Comparison of ENCODE assay signal across 8 mouse cellular contexts in the genomic region with DNA sequence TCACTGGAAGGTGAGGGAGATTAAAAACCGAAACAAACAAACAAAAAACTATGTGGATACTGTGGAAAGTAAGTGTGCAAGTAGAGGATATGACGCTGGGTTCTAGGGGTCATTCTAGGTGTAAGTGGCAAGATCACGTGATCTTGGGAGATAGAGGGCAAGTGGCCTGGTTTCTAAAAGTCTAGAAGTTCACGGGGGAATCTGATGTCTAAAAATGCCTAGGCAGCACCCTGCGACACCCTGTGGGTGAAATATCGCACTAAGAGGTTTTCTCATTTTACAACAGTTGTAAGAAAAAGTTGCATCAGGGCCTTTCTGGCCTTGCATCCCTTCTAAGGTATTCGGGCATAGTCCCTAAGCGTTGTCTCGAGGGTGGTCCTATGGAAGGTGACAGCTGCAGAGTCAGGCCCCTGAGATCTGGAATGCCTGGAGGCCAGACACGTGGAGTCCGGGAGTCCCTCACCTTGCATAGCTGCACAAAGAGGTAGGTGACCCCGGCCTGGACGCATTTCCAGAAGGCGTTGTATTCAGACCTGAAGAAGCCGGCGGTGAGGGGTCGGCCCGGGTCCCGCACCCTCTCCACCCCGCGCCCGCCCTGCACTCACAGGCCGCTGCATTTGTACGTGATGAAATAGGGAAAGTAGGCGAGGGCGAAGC. TPM values are rescaled to one million over a fixed set of nuclear protein-coding genes. Genes with fewer than 3 reads are reported as not detected.
DNase-seq lines count a peak whose midpoint lies in the region; ATAC-seq and TF ChIP-seq lines count a peak whose summit lies in the region.

No protein-coding gene starts in this region.

- H3K79me2 ChIP-seq in heart, adult 2 months (replicated peaks; ENCODE audit: control insufficient read depth, insufficient read depth, low read length): no peaks in the 10 kb centered on the region
- peaks cover 15% of the 10 kb centered on the region for H3K79me2 ChIP-seq in C2C12 (ENCODE audit: control insufficient read depth, insufficient read depth)

- no peaks in the 10 kb centered on the region for H3K27me3 ChIP-seq in heart, adult 2 months (ENCODE audit: control insufficient read depth, insufficient read depth, low read length)
- H3K27me3 ChIP-seq in C2C12 (ENCODE audit: control insufficient read depth, insufficient read depth, insufficient read length): no peaks in the 10 kb centered on the region
- H3K27me3 ChIP-seq in embryonic facial prominence, embryonic 14.5 days (replicated peaks; ENCODE audit: control insufficient read depth, insufficient read depth, low read length): no peaks in the 10 kb centered on the region
- no peaks in the 10 kb centered on the region for H3K27me3 ChIP-seq in limb, embryonic 13.5 days
- H3K27me3 ChIP-seq in stomach, embryonic 15.5 days (replicated peaks): no peaks in the 10 kb centered on the region

- peak overlapping the region; percentile 83 for H3ac ChIP-seq in C2C12 (ENCODE audit: control insufficient read depth, insufficient read length, low read depth)

- peaks cover 5% of the 10 kb centered on the region for H3K4me1 ChIP-seq in heart, adult 2 months (ENCODE audit: control insufficient read depth, insufficient read depth, low read length)
- peaks cover 18% of the 10 kb centered on the region for H3K4me1 ChIP-seq in embryonic facial prominence, embryonic 14.5 days (ENCODE audit: control insufficient read depth, insufficient read depth, low read length)
- H3K4me1 ChIP-seq in limb, embryonic 13.5 days: peaks cover 20% of the 10 kb centered on the region
- peaks cover 12% of the 10 kb centered on the region for H3K4me1 ChIP-seq in stomach, embryonic 15.5 days

- peaks cover 7% of the 10 kb centered on the region for H3K79me3 ChIP-seq in C2C12 (ENCODE audit: low read depth)

- no peak for TF ChIP-seq EP300 in heart, adult 2 months (IDR thresholded peaks at IDR 0.05; ENCODE audit: insufficient read depth, low read depth, low read length)

- 5% methylated on average over 26 of the region's 26 CpGs for WGBS in heart, adult 2 months
- 8% methylated on average over 23 of the region's 26 CpGs for WGBS in embryonic facial prominence, embryonic 14.5 days
- 8% methylated on average over 26 of the region's 26 CpGs for WGBS in limb, embryonic 13.5 days
- WGBS in stomach, embryonic 15.5 days: 6% methylated on average over 26 of the region's 26 CpGs

- H3K4me2 ChIP-seq in embryonic facial prominence, embryonic 14.5 days (ENCODE audit: low read depth, low read length): peak overlapping the region; percentile 70
- peak overlapping the region; percentile 79 for H3K4me2 ChIP-seq in limb, embryonic 13.5 days (replicated peaks)
- peak overlapping the region; percentile 84 for H3K4me2 ChIP-seq in stomach, embryonic 15.5 days

- H3K4me3 ChIP-seq in heart, adult 2 months: peak overlapping the region; percentile 86
- peak overlapping the region; percentile 48 for H3K4me3 ChIP-seq in C2C12 (ENCODE audit: insufficient read depth, poor library complexity, severe bottlenecking)
- H3K4me3 ChIP-seq in embryonic facial prominence, embryonic 14.5 days (ENCODE audit: low read depth, low read length): peak overlapping the region; percentile 81
- peak overlapping the region; percentile 82 for H3K4me3 ChIP-seq in limb, embryonic 13.5 days
- peak overlapping the region; percentile 68 for H3K4me3 ChIP-seq in stomach, embryonic 15.5 days (replicated peaks)

- H3K9ac ChIP-seq in heart, adult 2 months (ENCODE audit: low read depth, low read length): peak overlapping the region; percentile 92
- H3K9ac ChIP-seq in embryonic facial prominence, embryonic 14.5 days (ENCODE audit: low read depth, low read length): peak overlapping the region; percentile 84
- H3K9ac ChIP-seq in limb, embryonic 13.5 days: peak overlapping the region; percentile 91
- H3K9ac ChIP-seq in stomach, embryonic 15.5 days: peak overlapping the region; percentile 61

- no peak for TF ChIP-seq POLR2A in heart, adult 2 months (IDR thresholded peaks at IDR 0.05; ENCODE audit: insufficient read depth, low read depth, low read length)

- peak overlapping the region; percentile 93 for H3K27ac ChIP-seq in heart, adult 2 months
- H3K27ac ChIP-seq in embryonic facial prominence, embryonic 14.5 days (replicated peaks; ENCODE audit: low read depth, low read length): 0 out of 2 replicates have a peak overlapping the region, but pooled peaks have one; percentile 19
- peak overlapping the region; percentile 85; the same call in 1 of the 2 replicates for H3K27ac ChIP-seq in limb, embryonic 13.5 days
- peak overlapping the region; percentile 90 for H3K27ac ChIP-seq in stomach, embryonic 15.5 days

- no peak for TF ChIP-seq CTCF in heart, adult 2 months (IDR thresholded peaks at IDR 0.05)
- no peak for TF ChIP-seq CTCF in C2C12 (IDR thresholded peaks at IDR 0.05; ENCODE audit: control insufficient read depth, insufficient read depth, insufficient read length)

- intact Hi-C loops in heart, adult 2 months (cut with DNase I): loop anchor here (1.0 to 5.0 kb wide), 2 partner anchors 64 to 77 kb away; a partner anchor contains a TSS

- H3K36me3 ChIP-seq in heart, adult 2 months (ENCODE audit: control insufficient read depth, insufficient read depth, low read length): no peaks in the 10 kb centered on the region; the same call in 1 of the 2 replicates
- H3K36me3 ChIP-seq in C2C12 (ENCODE audit: control insufficient read depth, insufficient read depth): no peaks in the 10 kb centered on the region
- peaks cover 18% of the 10 kb centered on the region for H3K36me3 ChIP-seq in embryonic facial prominence, embryonic 14.5 days (ENCODE audit: control insufficient read depth, insufficient read depth, low read length)
- peaks cover 40% of the 10 kb centered on the region for H3K36me3 ChIP-seq in limb, embryonic 13.5 days
- peaks cover 17% of the 10 kb centered on the region; the same call in 1 of the 2 replicates for H3K36me3 ChIP-seq in stomach, embryonic 15.5 days

- no peaks in the 10 kb centered on the region for H3K9me3 ChIP-seq in embryonic facial prominence, embryonic 14.5 days (ENCODE audit: control insufficient read depth, low read length)
- H3K9me3 ChIP-seq in limb, embryonic 13.5 days: no peaks in the 10 kb centered on the region
- no peaks in the 10 kb centered on the region for H3K9me3 ChIP-seq in stomach, embryonic 15.5 days

- ATAC-seq in embryonic facial prominence, embryonic 14.5 days (ENCODE audit: low read depth): peak; percentile 20
- peak; percentile 20 for ATAC-seq in limb, embryonic 13.5 days (ENCODE audit: low FRiP score, low read depth)
- ATAC-seq in stomach, embryonic 15.5 days (ENCODE audit: insufficient read depth, low FRiP score, low read depth): no peak

- no peak for DNase-seq in heart, adult 2 months
- no peak for DNase-seq in heart, adult 9 months (ENCODE audit: low spot score in 2 of 2)
- DNase-seq in embryonic facial prominence, embryonic 14.5 days (ENCODE audit: low spot score): peak; percentile 12
- no peak for DNase-seq in adrenal gland, postnatal 4 days (ENCODE audit: low spot score in 2 of 2)
- DNase-seq in right cerebral cortex, postnatal 14 days: no peak

TF ChIP-seq in C2C12, 6 proteins besides CTCF, POLR2A, EP300 and RAD21:
- TF ChIP-seq MAX (IDR thresholded peaks at IDR 0.05) (no peak), USF1 (IDR thresholded peaks at IDR 0.05; ENCODE audit: low read depth) (peak; percentile 70)

RNA-seq across cellular contexts. Expression of a gene that starts 0.5 kb away (rescaled TPM):
- 100 to 1,000 TPM; 219 to 241 TPM for total RNA-seq in heart, adult 2 months (2021)
- polyA plus RNA-seq in heart, adult 2 months (2012; rRNA removed): 293 and 357 TPM in 2 replicates
- polyA plus RNA-seq in C2C12 (2012; fragmentation: generic; extraction: Trizol): 168 TPM
- 212 and 214 TPM in 2 replicates for polyA plus RNA-seq in embryonic facial prominence, embryonic 14.5 days (2014; fragmentation: Nextera tagmentation; extraction: Ambion mirVana)
- 187 and 189 TPM in 2 replicates for polyA plus RNA-seq in limb, embryonic 13.5 days (2015; fragmentation: Nextera tagmentation; extraction: Ambion mirVana)
- 227 and 239 TPM in 2 replicates for polyA plus RNA-seq in stomach, embryonic 15.5 days (2015; fragmentation: Nextera tagmentation; extraction: Ambion mirVana)
- 100 to 1,000 TPM; 170 to 181 TPM for total RNA-seq in adrenal gland, postnatal 4 days (2021)

RNA-seq across cellular contexts. Expression of a gene that starts 14.6 kb away (rescaled TPM):
- not detected for total RNA-seq in heart, adult 2 months (2021)
- 1.1 and 1.7 TPM in 2 replicates for polyA plus RNA-seq in heart, adult 2 months (2012; rRNA removed)
- not detected for polyA plus RNA-seq in C2C12 (2012; fragmentation: generic; extraction: Trizol)
- 0.33 and 0.38 TPM in 2 replicates for polyA plus RNA-seq in embryonic facial prominence, embryonic 14.5 days (2014; fragmentation: Nextera tagmentation; extraction: Ambion mirVana)
- 0.51 and 0.71 TPM in 2 replicates for polyA plus RNA-seq in limb, embryonic 13.5 days (2015; fragmentation: Nextera tagmentation; extraction: Ambion mirVana)
- polyA plus RNA-seq in stomach, embryonic 15.5 days (2015; fragmentation: Nextera tagmentation; extraction: Ambion mirVana): 0.50 and 0.73 TPM in 2 replicates
- not detected for total RNA-seq in adrenal gland, postnatal 4 days (2021)

RNA-seq across cellular contexts. Expression of a gene that starts 16.9 kb away (rescaled TPM):
- total RNA-seq in heart, adult 2 months (2021): under 1 TPM; 0.10 to 0.32 TPM
- not detected in 2 replicates for polyA plus RNA-seq in heart, adult 2 months (2012; rRNA removed)
- not detected for polyA plus RNA-seq in C2C12 (2012; fragmentation: generic; extraction: Trizol)
- polyA plus RNA-seq in embryonic facial prominence, embryonic 14.5 days (2014; fragmentation: Nextera tagmentation; extraction: Ambion mirVana): 0.32 and 0.54 TPM in 2 replicates
- 0.09 and 0.40 TPM in 2 replicates for polyA plus RNA-seq in limb, embryonic 13.5 days (2015; fragmentation: Nextera tagmentation; extraction: Ambion mirVana)
- 4.9 and 9.2 TPM in 2 replicates for polyA plus RNA-seq in stomach, embryonic 15.5 days (2015; fragmentation: Nextera tagmentation; extraction: Ambion mirVana)
- total RNA-seq in adrenal gland, postnatal 4 days (2021): 1 to 10 TPM; 2.8 to 3.6 TPM

RNA-seq across cellular contexts. Expression of a gene that starts 22.4 kb away (rescaled TPM):
- total RNA-seq in heart, adult 2 months (2021): 1 to 10 TPM; 1.8 to 2.3 TPM
- 1.6 and 1.7 TPM in 2 replicates for polyA plus RNA-seq in heart, adult 2 months (2012; rRNA removed)
- 3.6 TPM for polyA plus RNA-seq in C2C12 (2012; fragmentation: generic; extraction: Trizol)
- 12.4 and 33.7 TPM in 2 replicates for polyA plus RNA-seq in embryonic facial prominence, embryonic 14.5 days (2014; fragmentation: Nextera tagmentation; extraction: Ambion mirVana)
- 1.6 and 2.2 TPM in 2 replicates for polyA plus RNA-seq in limb, embryonic 13.5 days (2015; fragmentation: Nextera tagmentation; extraction: Ambion mirVana)
- polyA plus RNA-seq in stomach, embryonic 15.5 days (2015; fragmentation: Nextera tagmentation; extraction: Ambion mirVana): 8.4 and 17.9 TPM in 2 replicates
- 10 to 100 TPM; 32.1 to 36.8 TPM for total RNA-seq in adrenal gland, postnatal 4 days (2021)

RNA-seq across cellular contexts. Expression of a gene that starts 30.1 kb away (rescaled TPM):
- not detected for total RNA-seq in heart, adult 2 months (2021)
- 0.35 TPM in 1 of 2 replicates, not detected in the other for polyA plus RNA-seq in heart, adult 2 months (2012; rRNA removed)
- polyA plus RNA-seq in C2C12 (2012; fragmentation: generic; extraction: Trizol): not detected
- 0.37 and 0.46 TPM in 2 replicates for polyA plus RNA-seq in embryonic facial prominence, embryonic 14.5 days (2014; fragmentation: Nextera tagmentation; extraction: Ambion mirVana)
- not detected in 2 replicates for polyA plus RNA-seq in limb, embryonic 13.5 days (2015; fragmentation: Nextera tagmentation; extraction: Ambion mirVana)
- 4.2 and 6.6 TPM in 2 replicates for polyA plus RNA-seq in stomach, embryonic 15.5 days (2015; fragmentation: Nextera tagmentation; extraction: Ambion mirVana)
- total RNA-seq in adrenal gland, postnatal 4 days (2021): 1 to 10 TPM; 3.8 to 5.2 TPM

Comparison
In these comparisons a context has a peak if more than half of its experiments do, and no peak if none do; other contexts are left out.
1. H3K27ac ChIP-seq: peak in every context shown above with its lines; median percentile 93 in heart, adult 2 months; 90 in stomach, embryonic 15.5 days; 85 in limb, embryonic 13.5 days; 19 in embryonic facial prominence, embryonic 14.5 days.